Mouse (Mus musculus) testis, postnatal 14 days (tissue): ENCODE results near the gene Nanos3.

Source experiments
- DNase-seq: peaks from one replicate; pipeline ENCODE4 v3.0.0; 2021; ENCODE audit warnings: low spot score

Nanos3 gene

DNA sequence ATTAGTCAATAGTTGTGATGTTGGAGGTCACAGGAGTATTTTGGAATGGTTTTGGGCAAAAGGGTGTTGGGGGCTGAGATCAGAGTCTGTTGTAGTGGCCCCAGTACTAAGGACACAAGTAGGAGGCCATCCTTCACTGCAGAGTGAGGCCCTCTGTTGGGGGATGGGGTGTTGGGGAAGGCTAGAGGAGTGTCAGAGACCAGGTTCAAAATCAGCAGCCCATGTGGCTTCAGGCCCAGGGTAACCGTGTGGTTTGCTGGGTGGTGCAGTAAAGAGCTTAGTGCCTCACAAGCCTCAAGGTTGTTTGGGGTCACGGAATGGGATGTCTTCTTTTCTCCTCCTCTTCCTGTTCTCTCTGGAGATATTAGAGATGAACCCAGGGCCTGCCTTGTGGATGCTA is 58.3 kb downstream of the Nanos3 start:
- DNase-seq, result no peak

GRCm38 (mm10) chr8:84125656-84126055 is 59.4 kb downstream of the Nanos3 start, which contains the start of gene Podnl1:
Gene Podnl1 (plus strand): TSS chr8:84125989.
- DNase-seq, result no peak
